Mouse (Mus musculus) lung, postnatal 0 days (tissue): ENCODE data around the gene Nr4a1.

Experiments
- CTCF ChIP-seq: IDR thresholded peaks from 2 replicates; pipeline ENCODE4 v1.5.1; 2016; ENCODE audit warnings: antibody characterized with exemption, mild to moderate bottlenecking
- EP300 ChIP-seq: IDR thresholded peaks from 2 replicates; pipeline ENCODE4 v1.6.1; 2016; ENCODE audit warnings: antibody characterized with exemption, mild to moderate bottlenecking, control low read depth

- TF ChIP-seq CTCF (no peak), EP300 (no peak)
Observed at GRCm38 (mm10) chr15:101232607-101233006, 21.5 kb upstream of the Nr4a1 start.
